Mouse (Mus musculus): ENCODE data around the gene Thsd4. TPM values are rescaled to one million over a fixed set of nuclear protein-coding genes. Genes with fewer than 3 reads are reported as not detected.
"Not testable (repeated sequence)": the region's sequence is repeated elsewhere in the genome, so short reads cannot be mapped to it uniquely, and the experiment has no call there.

Thsd4 gene
- total RNA-seq, 2 experiments from 2014 or later: not detected

DNA sequence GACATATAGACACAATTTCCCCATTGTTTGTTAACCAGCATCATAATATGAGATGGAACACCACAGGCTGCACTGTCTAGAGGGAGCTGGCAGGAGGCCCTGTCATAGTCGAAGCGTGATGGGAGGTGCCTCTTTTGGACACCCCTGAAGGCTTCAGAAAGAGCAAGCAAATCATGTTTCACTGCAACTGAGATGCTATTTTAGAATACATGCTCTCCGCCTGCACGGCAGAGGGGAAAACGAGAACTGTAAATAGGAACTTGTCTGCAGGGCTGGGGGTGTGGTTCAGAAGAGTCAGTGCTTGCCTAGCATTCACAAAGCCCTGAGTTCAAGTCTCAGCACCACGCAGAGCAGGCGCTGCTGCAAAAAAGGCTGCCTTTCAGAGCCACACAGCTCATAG, 334.9 kb downstream of the Thsd4 start:
- no peak for ATAC-seq (replicated peaks; ENCODE audit: low FRiP score, poor library complexity, severe bottlenecking)

DNA sequence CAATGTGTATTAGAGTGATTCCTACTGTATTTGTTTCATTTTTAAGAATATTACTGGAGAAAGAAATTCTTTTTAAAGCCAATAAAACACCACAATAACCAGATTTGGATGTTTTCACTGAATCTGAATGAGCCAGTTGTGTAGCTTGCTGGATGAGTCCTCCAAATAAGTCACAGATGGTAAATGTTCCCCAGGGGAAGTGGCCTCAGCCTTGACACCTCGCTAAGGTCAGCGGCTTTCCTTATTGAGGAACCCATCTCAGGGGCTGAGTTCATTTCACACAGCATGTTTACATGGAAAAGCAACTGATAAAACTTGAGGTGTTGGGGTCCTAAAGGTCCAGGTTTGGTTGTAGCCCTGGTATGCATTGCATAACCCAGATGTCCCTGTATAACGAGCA, 337.8 kb downstream of the Thsd4 start:
- no peak for ATAC-seq (replicated peaks; ENCODE audit: low FRiP score, poor library complexity, severe bottlenecking)

DNA sequence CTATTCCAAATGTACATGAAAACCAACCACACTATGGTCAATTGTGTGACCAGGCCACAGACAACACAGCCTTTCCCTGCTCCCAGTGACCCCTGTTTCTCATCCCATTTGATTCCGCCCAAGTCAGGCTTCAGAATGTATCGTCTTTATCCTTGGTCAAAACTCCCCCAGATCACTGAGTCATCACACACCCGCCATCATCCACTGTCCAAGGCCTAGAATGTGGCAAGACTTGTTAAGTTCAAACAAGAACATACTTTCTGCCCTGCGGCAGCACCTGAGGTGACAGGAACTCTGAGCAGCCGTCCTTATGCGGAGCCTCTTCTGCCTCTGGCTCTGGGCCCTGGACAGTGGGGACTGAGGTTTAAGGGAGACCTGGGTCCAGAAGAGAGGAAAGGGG, 339.5 kb downstream of the Thsd4 start:
- no peak for ATAC-seq (replicated peaks; ENCODE audit: low FRiP score, poor library complexity, severe bottlenecking)

DNA sequence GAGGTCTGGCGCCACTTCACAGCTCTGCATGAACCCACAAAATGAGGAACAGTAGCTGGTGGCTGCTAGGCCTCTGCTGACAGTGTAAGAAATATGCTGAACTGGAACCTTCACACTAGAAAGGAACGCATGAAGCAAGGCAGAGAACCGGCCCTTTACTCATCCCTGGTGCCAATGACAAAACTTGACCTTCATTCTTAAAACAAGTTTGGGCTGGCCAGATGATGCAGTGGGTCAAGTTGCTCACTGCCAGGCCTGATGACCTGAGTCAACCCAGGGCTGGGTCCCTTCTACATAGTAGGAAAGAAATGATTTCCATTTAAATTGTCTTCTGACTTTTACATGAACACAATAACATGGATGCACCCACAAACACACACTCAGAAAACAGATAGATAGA, 340.9 kb downstream of the Thsd4 start:
- ATAC-seq (replicated peaks; ENCODE audit: low FRiP score, poor library complexity, severe bottlenecking): no peak

DNA sequence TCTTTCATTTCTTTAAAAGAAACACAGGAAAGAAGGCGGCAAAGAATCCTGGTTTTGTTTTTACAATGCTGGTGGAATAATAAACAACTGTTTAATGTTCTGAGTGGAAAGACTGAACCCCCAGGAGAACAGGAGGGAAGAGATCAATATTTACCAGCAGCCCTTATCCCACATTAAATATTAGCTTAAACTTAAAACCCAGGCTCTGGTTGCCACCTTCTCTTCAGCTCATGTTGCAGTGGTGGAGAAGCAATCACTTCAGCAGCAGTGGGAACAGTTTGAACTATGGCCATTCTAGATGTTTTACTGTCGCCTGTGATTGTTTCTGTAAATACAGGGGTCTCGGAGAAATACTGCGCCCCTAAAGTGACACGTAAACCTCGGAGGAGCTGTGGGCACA, 341.7 kb downstream of the Thsd4 start:
- no peak for ATAC-seq (replicated peaks; ENCODE audit: low FRiP score, poor library complexity, severe bottlenecking)

DNA sequence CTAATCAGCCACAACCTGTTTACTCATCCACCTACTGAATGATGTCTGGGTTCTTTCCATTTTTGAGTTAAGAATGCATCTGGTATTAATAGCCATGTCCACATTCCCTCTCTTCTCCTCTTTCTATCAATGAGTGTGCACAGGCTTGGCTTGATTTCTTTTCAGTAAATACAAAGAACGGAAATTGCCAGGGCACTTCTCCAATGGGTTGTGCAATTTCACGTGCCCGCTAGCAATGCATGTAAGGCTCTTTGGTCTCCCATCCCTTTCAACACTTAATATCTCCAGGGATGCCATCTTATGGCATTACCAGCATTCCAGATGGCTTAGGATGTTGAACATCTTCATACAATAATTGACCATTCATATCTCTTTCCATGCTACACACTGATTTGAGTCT, 345.5 kb downstream of the Thsd4 start:
- ATAC-seq (replicated peaks; ENCODE audit: low FRiP score, poor library complexity, severe bottlenecking): no peak

DNA sequence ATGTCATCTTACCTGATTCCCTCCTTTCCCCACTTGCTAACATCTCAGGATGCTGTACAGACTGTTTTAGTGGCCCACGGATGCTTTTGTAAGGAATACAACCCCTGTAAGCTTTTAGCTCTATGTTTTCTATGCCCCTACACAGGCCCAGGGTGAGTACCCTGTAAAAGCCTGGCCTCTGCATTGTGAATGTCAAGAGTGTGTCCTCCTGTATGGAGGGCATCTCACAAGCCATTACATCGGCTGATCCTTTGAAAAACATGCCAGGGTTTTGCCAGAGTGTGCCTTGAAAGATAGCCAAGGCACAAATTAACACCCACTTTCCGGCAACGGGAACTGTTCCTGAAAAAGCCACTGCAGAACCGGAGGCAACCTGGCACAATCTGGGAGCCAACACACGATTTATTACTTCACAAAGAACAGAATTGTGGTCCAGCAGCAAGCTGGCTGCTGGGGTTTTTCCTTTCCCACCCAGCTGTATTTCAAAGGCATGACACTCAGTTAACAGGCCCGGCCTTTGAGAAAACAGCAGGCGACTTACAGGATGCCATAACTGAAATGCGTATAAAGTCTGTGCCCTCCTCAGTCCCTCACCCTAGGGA, 349.3 kb downstream of the Thsd4 start:
- not testable (repeated sequence) for ATAC-seq (replicated peaks; ENCODE audit: low FRiP score, poor library complexity, severe bottlenecking)

DNA sequence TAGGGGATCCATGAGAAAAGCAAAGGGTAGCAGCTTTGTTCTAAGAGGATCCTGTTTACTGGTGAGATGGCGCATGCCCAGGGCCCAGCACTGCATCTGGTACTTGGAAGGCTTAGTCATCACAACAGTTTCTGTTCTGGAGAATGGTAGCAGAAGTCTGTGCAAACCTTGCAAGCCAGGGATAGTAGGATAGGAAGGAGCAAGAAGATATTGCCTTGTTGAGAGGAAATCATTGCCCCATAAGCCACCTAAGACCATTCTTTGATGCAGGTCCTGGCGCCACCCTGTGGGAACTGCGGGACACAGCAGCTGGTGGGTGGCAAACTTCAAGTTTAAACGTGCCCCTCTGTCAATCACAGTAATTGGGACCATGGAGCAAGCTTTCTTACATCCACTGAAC, 354.9 kb downstream of the Thsd4 start:
- ATAC-seq (replicated peaks; ENCODE audit: low FRiP score, poor library complexity, severe bottlenecking): no peak

DNA sequence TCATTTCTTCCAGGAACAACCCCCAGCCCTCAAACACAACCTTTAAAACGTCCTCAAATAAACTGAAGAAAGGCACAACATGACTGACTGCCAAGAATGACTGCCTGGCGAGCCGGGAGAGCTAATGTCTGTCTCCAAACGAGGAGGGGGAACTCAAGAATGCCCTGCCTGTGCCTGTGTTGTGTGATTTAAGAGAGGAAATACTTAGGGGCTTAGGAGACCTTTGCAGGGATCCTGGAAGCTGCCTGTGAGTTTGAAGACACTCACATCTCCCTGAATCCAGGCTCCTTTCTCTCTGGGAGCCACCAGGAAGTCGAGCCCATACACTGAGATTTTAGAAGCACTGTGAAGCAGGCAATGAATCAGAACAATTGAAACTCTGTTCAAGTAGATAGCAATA, 361.0 kb downstream of the Thsd4 start:
- no peak for ATAC-seq (replicated peaks; ENCODE audit: low FRiP score, poor library complexity, severe bottlenecking)

DNA sequence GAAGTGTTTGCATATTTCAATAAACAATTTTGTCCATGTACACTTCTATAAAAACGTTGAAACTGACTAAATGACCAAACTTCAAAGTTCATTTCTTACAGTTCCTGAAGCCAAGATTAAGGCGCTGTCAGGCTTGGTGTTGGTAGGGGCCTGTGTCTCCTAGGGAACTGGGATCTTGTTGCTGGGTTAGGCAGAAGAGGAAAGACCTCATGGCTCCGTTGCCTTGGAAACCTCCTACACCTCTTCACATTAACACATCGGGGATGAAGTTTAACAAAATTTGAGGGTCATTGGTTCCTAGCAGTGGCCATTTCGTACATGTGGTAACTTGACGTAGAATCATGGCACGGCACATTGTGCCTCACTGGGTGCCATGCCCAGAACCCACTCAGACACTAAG, 361.7 kb downstream of the Thsd4 start:
- ATAC-seq (replicated peaks; ENCODE audit: low FRiP score, poor library complexity, severe bottlenecking): no peak

DNA sequence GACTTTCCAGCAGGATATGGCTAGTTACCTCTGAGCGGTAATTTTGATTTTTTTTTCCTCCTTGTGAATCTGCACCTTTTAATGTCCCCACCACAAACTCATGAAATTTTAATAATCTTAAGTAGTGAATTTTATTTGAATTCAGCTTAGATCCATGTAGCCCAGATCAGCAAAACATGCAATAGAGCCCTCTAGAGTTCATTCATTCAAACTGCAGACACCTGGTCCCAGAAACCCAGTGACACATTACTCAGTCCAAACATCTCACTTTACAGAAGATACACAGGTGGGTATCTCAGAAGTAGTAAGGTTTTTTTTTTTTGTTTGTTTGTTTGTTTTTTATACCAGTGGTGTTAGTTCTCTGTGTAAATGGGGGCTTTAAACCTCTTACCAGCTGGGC, 368.9 kb downstream of the Thsd4 start:
- no peak for ATAC-seq (replicated peaks; ENCODE audit: low FRiP score, poor library complexity, severe bottlenecking)

DNA sequence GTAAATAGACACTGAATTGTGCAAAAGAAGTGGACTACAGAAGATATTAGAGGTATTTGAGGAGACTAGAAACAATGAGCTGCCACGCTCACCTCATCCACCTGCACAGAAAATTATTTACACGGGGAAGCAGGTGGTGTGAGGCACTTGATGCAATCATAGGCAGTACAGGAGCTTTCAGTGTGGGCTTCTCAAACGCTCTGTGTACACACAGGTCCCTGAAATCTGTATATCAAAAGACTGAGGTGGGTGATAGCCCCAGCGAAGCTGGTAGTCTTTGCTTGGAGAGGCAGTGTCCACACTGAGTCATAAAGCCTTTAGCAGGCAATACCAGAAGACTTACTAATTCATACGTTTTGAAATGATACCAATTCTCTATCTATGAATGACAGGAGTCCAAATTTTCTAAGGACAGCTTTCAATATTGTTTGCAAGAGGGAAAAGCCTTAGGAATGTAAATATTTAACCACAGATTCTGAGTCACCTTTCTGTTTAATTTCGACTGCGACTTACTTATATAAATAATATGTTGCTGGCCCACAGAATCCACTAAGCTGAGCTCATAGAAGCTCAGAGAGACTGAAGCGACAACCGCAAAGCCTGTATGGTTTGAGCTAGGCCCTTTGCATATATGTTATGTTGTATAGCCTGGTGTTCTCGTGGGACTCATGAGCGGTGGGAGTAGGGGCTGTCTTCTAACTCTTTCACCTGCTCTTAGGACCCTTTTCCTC, 369.8 kb downstream of the Thsd4 start:
- ATAC-seq (replicated peaks; ENCODE audit: low FRiP score, poor library complexity, severe bottlenecking): no peak

DNA sequence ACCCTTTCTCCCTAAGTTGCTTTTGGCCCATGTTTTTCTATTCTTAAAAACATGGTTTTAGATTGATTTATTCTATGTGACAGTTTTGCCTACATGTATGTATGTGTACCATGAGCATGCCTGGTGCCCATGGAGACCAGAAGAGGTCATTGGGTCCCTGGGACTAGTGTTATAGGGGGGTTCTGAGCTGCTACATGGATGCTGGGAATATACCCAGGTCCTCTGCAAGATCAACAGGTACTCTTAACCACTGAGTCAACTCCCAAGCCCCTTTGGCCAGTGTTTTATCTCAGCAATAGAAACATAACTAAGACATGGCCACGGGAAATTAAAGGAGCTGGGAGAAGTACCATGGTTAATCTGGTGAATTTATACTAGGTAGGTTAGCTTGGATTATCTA, 371.3 kb downstream of the Thsd4 start:
- ATAC-seq (replicated peaks; ENCODE audit: low FRiP score, poor library complexity, severe bottlenecking): no peak

DNA sequence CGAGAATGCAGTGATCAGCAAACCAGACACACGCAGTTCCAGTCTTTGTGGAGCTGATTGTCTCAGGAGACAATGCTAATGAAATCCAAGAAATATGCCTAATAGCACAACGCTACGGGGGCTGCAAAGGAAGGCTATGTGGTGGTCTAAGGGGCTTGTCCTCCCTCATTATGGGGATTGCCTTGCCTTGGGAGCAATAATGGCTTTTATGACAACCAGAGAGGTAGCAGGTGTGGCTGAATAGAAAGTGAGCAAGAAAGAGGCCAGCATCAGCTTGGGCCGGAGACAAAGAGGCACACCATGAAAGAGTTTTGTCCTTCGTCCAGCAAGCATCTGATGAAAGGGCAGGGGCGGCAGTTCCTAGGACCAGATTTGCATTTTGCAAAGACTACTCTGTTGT, 372.9 kb downstream of the Thsd4 start:
- ATAC-seq (replicated peaks; ENCODE audit: low FRiP score, poor library complexity, severe bottlenecking): no peak

DNA sequence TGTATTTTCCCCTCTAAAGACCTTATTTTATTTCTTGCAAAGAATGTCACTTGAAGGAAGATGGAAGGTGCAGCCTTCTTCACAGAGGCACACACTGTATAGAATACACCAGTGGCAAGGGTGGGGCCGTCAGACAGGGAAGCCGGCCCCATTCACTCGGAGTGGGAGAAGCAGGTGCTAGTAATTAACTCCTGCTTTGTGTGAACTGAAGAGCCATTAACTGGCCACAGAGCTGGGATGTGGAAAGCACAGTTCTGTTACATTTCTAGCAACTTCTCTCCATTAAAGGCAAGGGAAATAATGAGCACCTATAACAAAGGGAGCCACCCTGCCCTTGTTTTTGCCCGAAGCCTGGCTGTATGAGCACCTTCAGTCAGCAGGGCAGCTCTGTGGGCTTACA, 374.4 kb downstream of the Thsd4 start:
- no peak for ATAC-seq (replicated peaks; ENCODE audit: low FRiP score, poor library complexity, severe bottlenecking)

DNA sequence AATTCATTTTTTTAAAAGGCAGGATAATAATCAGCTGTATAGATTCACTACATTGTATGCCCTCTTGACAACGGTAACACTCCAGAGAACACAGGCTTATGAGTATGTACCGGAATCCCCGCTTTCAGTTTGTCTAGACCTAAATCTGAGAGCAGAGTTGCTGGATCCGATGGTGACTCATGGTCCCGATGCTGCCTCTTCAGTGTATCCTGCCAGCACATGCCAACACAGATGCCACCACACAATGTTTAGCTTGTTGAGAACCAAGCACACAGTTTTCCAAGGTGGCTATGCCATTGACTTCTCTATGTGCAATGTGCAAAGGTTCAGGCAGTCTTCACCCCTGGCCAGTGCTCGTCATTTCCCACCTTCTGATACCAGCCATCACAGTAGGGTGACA, 378.0 kb downstream of the Thsd4 start:
- ATAC-seq (replicated peaks; ENCODE audit: low FRiP score, poor library complexity, severe bottlenecking): no peak

DNA sequence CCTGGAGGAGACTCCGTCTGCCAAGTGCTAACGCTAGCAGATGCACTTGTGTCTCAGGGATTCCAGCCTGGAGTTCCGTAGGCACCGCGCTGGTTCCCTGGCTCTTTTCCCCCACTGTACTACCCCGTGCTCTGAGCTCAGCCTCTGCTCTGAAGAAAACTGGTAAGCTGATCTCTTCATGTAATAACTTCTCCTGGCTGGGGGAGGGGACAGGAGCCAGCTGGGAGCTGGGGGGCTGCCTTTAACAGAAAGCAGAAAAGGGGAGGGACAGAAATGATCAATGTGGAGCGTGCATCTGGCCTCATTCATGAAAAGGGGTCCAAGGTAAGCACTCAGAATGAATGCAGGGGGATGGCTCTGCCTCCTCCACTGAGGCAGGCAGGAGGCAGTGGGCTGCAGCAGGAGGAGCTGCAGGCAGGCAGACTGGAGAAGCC, 380.7 kb downstream of the Thsd4 start:
- no peak for ATAC-seq (replicated peaks; ENCODE audit: low FRiP score, poor library complexity, severe bottlenecking)

DNA sequence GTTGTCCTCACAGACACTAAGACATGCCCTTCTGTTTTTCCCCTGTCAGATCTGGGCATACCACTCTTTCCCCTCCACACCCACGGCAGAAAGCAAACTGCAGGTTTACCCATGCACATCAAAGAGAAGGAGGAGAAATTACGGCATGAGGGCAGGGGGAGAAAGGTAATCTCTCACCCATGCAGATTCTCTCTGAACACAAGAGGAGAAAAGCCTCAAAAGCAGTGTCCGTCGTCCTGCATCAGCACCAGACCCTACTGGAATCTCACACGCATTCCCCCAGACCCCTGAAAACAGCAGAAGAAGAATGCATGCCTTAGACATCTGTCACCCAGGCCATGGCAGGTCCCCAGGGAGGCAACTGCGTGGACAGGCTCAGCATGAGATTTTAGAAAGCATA, 381.4 kb downstream of the Thsd4 start:
- ATAC-seq (replicated peaks; ENCODE audit: low FRiP score, poor library complexity, severe bottlenecking): no peak

DNA sequence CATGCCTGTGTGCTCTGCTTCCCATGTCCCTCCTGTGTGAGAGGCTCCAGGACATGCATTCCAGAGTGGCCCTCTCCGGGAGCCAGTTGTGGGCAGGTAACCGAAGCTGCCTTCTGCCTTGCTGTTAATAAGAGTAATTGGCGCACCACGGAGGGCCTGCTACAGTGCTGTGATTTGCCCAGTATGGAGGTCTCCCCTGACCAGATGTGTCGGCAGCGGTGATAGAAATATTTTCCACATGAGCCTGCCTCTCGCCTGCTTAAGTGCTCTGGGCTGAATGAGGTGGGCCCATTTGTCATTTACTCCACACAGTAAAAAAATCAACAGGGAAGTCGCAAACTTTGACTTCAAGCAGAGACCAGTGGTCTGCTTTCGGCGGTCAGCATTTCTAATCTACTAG, 382.4 kb downstream of the Thsd4 start:
- no peak for ATAC-seq (replicated peaks; ENCODE audit: low FRiP score, poor library complexity, severe bottlenecking)

DNA sequence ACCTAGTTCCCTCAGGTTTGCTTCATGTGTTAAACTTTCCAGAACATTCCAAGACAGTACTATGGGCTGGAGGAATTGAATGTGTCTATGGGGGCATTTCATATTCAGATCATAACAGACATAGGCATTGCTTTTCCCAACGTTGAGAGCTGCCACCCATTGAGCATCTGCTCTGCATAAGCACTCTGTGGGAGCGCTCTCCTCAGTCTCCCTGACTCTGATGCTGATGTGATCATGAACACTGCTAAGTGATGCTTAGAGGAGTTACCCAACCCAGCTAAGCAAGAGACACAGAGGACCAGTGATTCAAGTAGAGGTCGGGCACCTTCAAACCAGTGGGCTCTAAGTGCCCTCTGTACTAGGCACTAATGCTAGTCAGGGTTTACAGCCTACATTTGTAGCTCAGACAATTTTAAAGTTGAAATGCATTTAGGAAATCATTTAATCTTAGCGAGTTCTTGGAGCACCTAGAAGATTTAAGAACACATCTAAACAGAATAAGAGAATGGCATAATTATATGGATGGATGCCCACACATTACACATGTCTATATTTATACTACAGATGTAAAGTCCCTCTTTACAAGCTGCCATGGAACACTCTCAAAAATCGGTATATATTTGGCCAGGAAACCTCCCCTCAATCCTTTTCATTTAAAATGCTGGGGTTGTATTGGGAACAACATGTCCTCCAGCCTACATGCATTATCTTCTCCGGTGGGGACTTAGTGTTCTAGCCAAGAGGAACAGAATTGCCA, 392.4 kb downstream of the Thsd4 start:
- ATAC-seq (replicated peaks; ENCODE audit: low FRiP score, poor library complexity, severe bottlenecking): no peak

DNA sequence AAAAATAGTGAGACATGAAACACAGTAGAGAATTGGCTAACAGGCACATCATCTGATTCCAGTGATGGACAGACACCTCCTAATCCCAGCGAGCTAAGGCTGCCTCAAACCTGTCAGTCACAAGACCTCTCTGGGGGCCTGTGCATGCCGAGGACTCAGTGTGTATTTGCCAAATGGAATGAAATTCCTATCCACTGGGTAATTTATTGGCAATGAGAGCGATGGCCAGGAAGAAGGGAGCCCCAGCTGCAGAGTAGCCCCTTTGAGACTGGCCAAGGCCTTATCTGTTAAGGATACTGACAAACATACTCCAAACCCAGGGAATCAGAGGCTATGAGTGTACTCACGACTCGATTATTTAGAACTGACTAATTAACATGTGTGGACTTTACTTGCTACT, 394.9 kb downstream of the Thsd4 start:
- ATAC-seq (replicated peaks; ENCODE audit: low FRiP score, poor library complexity, severe bottlenecking): no peak

All from erythroblast, adult 5-6 weeks (primary cell).